Mouse (Mus musculus) hindbrain, postnatal 0 days (tissue): ENCODE results near the gene Gm4131. TPM values are rescaled to one million over a fixed set of nuclear protein-coding genes. Genes with fewer than 3 reads are reported as not detected.

Experiments
- ATAC-seq: fragments of 200-750 bp; cut with Nextera tagmentation; 2 replicates; pipeline ENCODE4 v1.8.0; 2017; ENCODE audit warnings: mild to moderate bottlenecking, moderate TSS enrichment, moderate library complexity
- DNase-seq: peaks from one replicate; pipeline ENCODE4 v3.0.0-alpha.2; 2015; ENCODE audit warnings: low spot score
- H3K27ac ChIP-seq: fragments of 300-500 bp; sonication (generic); 2 replicates; pipeline ENCODE4 v1.5.1; 2014; ENCODE audit warnings: mild to moderate bottlenecking
- H3K27me3 ChIP-seq: fragments of 300-500 bp; sonication (generic); 2 replicates; pipeline ENCODE4 v1.6.1; 2014; ENCODE audit warnings: low read length, mixed read lengths; ENCODE audit not compliant: insufficient read depth
- H3K36me3 ChIP-seq: fragments of 300-500 bp; sonication (generic); 2 replicates; pipeline ENCODE4 v1.6.1; 2014; ENCODE audit warnings: low read length, mixed read lengths; ENCODE audit not compliant: insufficient read depth
- H3K4me1 ChIP-seq: fragments of 300-500 bp; sonication (generic); 2 replicates; pipeline ENCODE4 v1.6.1; 2014; ENCODE audit warnings: antibody characterized with exemption, low read length, mixed read lengths; ENCODE audit not compliant: insufficient read depth
- H3K4me2 ChIP-seq: fragments of 300-500 bp; sonication (generic); 2 replicates; pipeline ENCODE4 v1.6.1; 2014; ENCODE audit warnings: low read depth, mild to moderate bottlenecking, low read length, moderate library complexity, mixed read lengths
- H3K4me3 ChIP-seq: fragments of 300-500 bp; sonication (generic); 2 replicates; pipeline ENCODE4 v1.5.1; 2014; ENCODE audit warnings: low read length
- H3K9ac ChIP-seq: fragments of 300-500 bp; sonication (generic); replicated peaks from 2 replicates; pipeline ENCODE4 v1.6.1; 2014; ENCODE audit warnings: mild to moderate bottlenecking, low read length, moderate library complexity, mixed read lengths
- H3K9me3 ChIP-seq: fragments of 300-500 bp; sonication (generic); 2 replicates; pipeline ENCODE4 v1.6.1; 2016; ENCODE audit warnings: low read length, mixed read lengths
- CTCF ChIP-seq: IDR thresholded peaks from 2 replicates; pipeline ENCODE4 v1.5.1; 2016; ENCODE audit warnings: antibody characterized with exemption, control low read depth, low read depth
- WGBS: fragments of 180-500 bp; shearing (Covaris S2); extraction: QIAGEN DNeasy Blood & Tissue Kit; methylation state at CpG from one replicate; pipeline ENCODE4 v1.1.7; 2014; 5-methylcytosine and 5-hydroxymethylcytosine counted together
- polyA plus RNA-seq: library from polyadenylated mRNA; unstranded; fragments of >200 nt; fragmentation: Nextera tagmentation; extraction: Ambion mirVana; gene quantifications from 2 replicates; pipeline ENCODE4 v1.2.1, GENCODE M21; 2015
- total RNA-seq: library from RNA; depleted of rRNA; stranded (reverse); fragments of >200 nt; gene quantifications from 2 replicates; pipeline ENCODE4 v1.2.3, GENCODE M21; 2014; rRNA removed

The Gm4131 gene
- total and polyA plus RNA-seq, 2 experiments from 2014 or later, result 0.25 TPM; not detected in 1

GRCm38 (mm10) chr14:62422265-62422664 is 144.5 kb downstream of the Gm4131 start:
- H3K9ac ChIP-seq, result no peak overlapping the region
- no peak overlapping the region for H3K4me3 ChIP-seq
- H3K27ac ChIP-seq, result no peak overlapping the region
- no peaks in the 10 kb centered on the region for H3K27me3 ChIP-seq
- WGBS, result 30% methylated on average over 4 of the region's 4 CpGs
- H3K4me1 ChIP-seq, result no peaks in the 10 kb centered on the region; the same call in 1 of the 2 replicates
- ATAC-seq (no peak), DNase-seq (peak; percentile 51)
- TF ChIP-seq CTCF, result no peak
- no peak overlapping the region for H3K4me2 ChIP-seq
- no peaks in the 10 kb centered on the region for H3K36me3 ChIP-seq
- H3K9me3 ChIP-seq, result no peaks in the 10 kb centered on the region

DNA sequence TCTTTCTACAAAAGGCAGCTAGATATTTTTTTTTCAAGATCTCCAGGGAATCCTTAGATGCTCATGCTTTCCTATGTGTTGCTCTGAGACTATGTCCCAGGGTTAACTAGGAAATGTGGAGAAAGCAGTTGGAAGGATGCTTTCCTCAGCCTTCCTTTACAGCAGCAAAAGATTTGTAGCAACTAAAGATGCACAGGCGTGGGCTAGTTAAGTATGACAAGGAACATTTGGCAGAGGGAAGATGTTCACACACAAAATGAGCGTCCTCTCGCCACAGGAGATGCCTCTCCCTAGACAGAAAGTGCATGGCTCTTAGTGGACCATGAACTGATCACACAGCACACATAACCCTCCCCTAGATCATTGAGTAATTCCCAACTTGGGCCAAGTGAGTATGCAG is 149.2 kb downstream of the Gm4131 start:
- no peak overlapping the region for H3K9ac ChIP-seq
- 57% methylated on average over 3 of the region's 3 CpGs for WGBS
- peaks cover 14% of the 10 kb centered on the region for H3K4me1 ChIP-seq
- no peak overlapping the region for H3K4me3 ChIP-seq
- no peak for TF ChIP-seq CTCF
- ATAC-seq, result no peak
- no peaks in the 10 kb centered on the region for H3K9me3 ChIP-seq
- no peaks in the 10 kb centered on the region for H3K27me3 ChIP-seq
- no peak for DNase-seq
- no peaks in the 10 kb centered on the region for H3K36me3 ChIP-seq
- peak overlapping the region; percentile 60; the same call in 1 of the 2 replicates for H3K27ac ChIP-seq
- no peak overlapping the region for H3K4me2 ChIP-seq

DNA sequence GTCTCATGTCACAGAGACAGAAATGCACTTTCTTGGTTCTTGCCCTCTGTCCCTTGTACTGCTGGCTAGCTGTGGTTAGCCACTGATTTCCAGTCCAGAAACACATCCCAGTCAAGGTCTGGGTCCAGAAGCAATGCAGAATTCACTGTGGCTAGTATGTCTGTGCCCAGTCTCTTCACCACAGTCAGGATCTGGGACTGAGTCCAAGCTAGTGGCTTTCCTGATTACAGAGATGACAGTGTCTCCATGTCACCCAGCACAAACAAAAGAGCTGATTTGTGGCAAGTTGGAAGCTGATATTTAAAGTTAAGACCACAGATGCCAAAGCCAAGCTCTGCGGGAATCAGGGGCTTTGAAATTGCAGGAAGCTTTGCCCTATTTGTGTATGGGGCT is 150.0 kb downstream of the Gm4131 start:
- DNase-seq, result peak; percentile 87
- ATAC-seq, result peak; percentile 80
- peak overlapping the region; percentile 60 for H3K27ac ChIP-seq
- no peaks in the 10 kb centered on the region for H3K36me3 ChIP-seq
- peaks cover 14% of the 10 kb centered on the region for H3K4me1 ChIP-seq
- 11% methylated on average over 1 of the region's 1 CpGs for WGBS
- no peak overlapping the region for H3K4me3 ChIP-seq
- TF ChIP-seq CTCF, result no peak
- H3K27me3 ChIP-seq, result no peaks in the 10 kb centered on the region
- no peaks in the 10 kb centered on the region for H3K9me3 ChIP-seq
- H3K9ac ChIP-seq, result no peak overlapping the region
- H3K4me2 ChIP-seq, result no peak overlapping the region; the same call in 1 of the 2 replicates

DNA sequence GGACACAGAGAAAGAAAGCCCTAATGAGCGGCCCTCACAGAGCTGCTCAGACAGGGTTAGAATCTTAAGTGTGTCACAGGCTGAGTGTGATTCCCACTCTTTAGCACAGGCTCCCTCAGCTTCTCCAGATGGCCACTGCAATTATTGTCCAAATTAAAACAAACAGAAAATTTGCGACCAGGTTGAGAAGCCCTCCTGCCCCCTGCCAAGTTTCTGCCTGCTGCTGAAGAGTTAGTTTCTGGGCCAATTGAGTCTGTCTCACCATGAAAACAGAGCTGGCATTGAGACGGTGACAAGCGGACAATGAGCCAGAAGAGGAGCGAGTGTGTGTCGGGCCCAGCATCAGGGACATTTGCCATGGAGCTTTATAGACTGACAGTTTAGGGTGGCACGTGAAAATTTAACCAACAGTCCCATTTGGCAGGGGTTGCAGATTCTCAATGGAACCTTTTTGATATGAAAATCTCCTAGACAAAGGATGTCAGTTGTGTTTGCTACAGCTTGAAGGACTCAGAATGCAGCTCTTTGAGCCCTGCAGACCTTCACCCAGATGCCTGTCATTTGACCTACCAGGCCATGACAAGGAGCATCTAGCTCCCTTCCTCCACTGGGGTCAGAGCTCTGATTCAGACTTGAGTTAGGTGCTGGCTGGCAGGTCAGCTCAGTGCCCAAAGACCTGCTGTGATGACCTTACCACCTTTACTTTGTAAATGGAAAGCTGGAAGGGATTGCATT is 150.5 kb downstream of the Gm4131 start:
- H3K36me3 ChIP-seq, result no peaks in the 10 kb centered on the region
- H3K9ac ChIP-seq, result no peak overlapping the region
- peak overlapping the region; percentile 60 for H3K27ac ChIP-seq
- no peaks in the 10 kb centered on the region for H3K9me3 ChIP-seq
- H3K4me1 ChIP-seq, result peaks cover 14% of the 10 kb centered on the region
- no peaks in the 10 kb centered on the region for H3K27me3 ChIP-seq
- H3K4me3 ChIP-seq, result no peak overlapping the region
- peak; percentile 92 for ATAC-seq
- no peak for TF ChIP-seq CTCF
- H3K4me2 ChIP-seq, result no peak overlapping the region
- DNase-seq, result peak; percentile 87
- whole genome bisulfite sequencing, result 19% methylated on average over 7 of the region's 7 CpGs

Other genes with a start within 250 kb of the Gm4131 start
- gene Gucy1b2, start 110.6 kb downstream of the Gm4131 start, total RNA-seq, result 0.83 and 2.2 TPM in 2 replicates
- 0.80 and 0.83 TPM in 2 replicates for gene Gucy1b2, start 110.6 kb downstream of the Gm4131 start, polyA plus RNA-seq
- 31.3 and 40.8 TPM in 2 replicates for gene Fam124a, start 11.2 kb downstream of the Gm4131 start, total RNA-seq
- 37.5 and 41.2 TPM in 2 replicates for gene Fam124a, start 11.2 kb downstream of the Gm4131 start, polyA plus RNA-seq
- not detected in 2 replicates for gene Serpine3, start 96.7 kb upstream of the Gm4131 start, total RNA-seq
- not detected in 2 replicates for gene Serpine3, start 96.7 kb upstream of the Gm4131 start, polyA plus RNA-seq
- 26.3 and 31.7 TPM in 2 replicates for gene Ints6, start 194.2 kb upstream of the Gm4131 start, total RNA-seq
- 7.5 and 9.9 TPM in 2 replicates for gene Ints6, start 194.2 kb upstream of the Gm4131 start, polyA plus RNA-seq